Mouse (Mus musculus): ENCODE measurements at regions not wholly inside any gene's neighbourhood (a gene's known extent, or its start where the extent isn't known, plus 50 kb on each side); places are given as distances from the start of the nearest gene placed in this dataset.
"Not testable (repeated sequence)": the region's sequence is repeated elsewhere in the genome, so short reads cannot be mapped to it uniquely, and the experiment has no call there.

- TF ChIP-seq MAX (IDR thresholded peaks at IDR 0.05; ENCODE audit: low read length); E2F4 (IDR thresholded peaks at IDR 0.05; ENCODE audit: insufficient replicate concordance, low read depth, low read length); USF2 (conservative IDR thresholded peaks at IDR 0.05; ENCODE audit: low read depth, low read length): not testable (repeated sequence)
Observed at GRCm38 (mm10) chr6:37785280-37785679, 85.3 kb upstream of the Trim24 start.
